Mouse (Mus musculus): ENCODE measurements around the gene Hoxb1. TPM values are rescaled to one million over a fixed set of nuclear protein-coding genes. Genes with fewer than 3 reads are reported as not detected.

Gene Hoxb1
- polyA plus RNA-seq, 2 experiments, result 0.11 TPM; not detected in 1

DNA sequence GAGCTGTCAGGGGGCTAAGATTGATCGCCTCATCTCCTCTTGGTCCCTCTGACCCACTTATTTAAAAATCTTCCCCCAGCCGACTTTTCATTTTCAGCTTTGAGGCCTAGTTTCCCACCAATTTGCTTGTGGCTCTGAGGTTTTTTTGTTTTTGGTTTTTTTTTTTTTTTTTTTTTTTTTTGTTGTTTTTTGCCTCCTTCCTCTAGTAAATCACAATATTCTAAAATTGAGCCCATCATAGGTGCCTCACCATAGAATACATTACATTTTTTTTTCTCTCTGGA, 15.3 kb upstream of the Hoxb1 start, which contains the start of gene Hoxb2:
Hoxb2 (plus strand) TSS at position 185 of the 284 bp plus-strand sequence.
- Histone ChIP-seq H3K27ac (replicated peaks; ENCODE audit: low read depth, low read length) (no peak within 1 kb of the TSS), H3K9ac (ENCODE audit: low read depth, low read length, severe bottlenecking) (no peak within 1 kb of the TSS), H3K36me3 (ENCODE audit: control insufficient read depth, insufficient read depth, low read length) (no peaks in the 10 kb centered on the region), H3K4me3 (replicated peaks; ENCODE audit: low read length) (no peak within 1 kb of the TSS), H3K4me1 (ENCODE audit: control insufficient read depth, insufficient read depth, low read length) (peaks cover 4% of the 10 kb centered on the region; the same call in 1 of the 2 replicates), H3K9me3 (ENCODE audit: control insufficient read depth, low read length) (no peaks in the 10 kb centered on the region), H3K27me3 (ENCODE audit: control insufficient read depth, insufficient read depth, low read length) (peaks cover 91% of the 10 kb centered on the region), H3K4me2 (replicated peaks; ENCODE audit: low read depth, low read length, severe bottlenecking) (no peak within 1 kb of the TSS; the same call in 1 of the 2 replicates)
- no peak for DNase-seq (ENCODE audit: low spot score)
- WGBS, result 12% methylated on average over 2 of the region's 2 CpGs
- TF ChIP-seq POLR2A (IDR thresholded peaks at IDR 0.05; ENCODE audit: borderline replicate concordance, extremely low read depth, insufficient read depth, insufficient read length), result no peak
- no peak for ATAC-seq (ENCODE audit: low FRiP score, low read depth)

DNA sequence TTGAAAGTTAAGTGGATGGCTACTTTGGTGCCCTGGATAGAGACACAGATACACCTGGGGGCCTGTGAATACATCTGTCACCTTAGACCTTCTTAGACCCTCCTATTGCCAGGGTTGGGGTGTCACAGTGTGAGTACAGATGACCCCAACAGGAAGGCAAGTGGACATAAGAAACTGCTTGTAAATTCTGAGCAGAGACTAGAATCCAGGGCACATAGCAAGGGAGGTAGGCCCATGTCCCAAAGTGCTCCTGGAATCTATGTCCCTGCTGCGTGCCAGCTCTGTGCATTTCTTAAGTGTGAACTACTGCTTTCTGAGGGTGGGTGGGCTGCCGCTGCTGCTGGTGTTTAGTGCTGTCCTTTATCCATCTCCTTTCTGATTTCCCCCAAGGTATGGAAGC, 14.8 kb upstream of the Hoxb1 start:
- DNase-seq (ENCODE audit: low spot score), result no peak

DNA sequence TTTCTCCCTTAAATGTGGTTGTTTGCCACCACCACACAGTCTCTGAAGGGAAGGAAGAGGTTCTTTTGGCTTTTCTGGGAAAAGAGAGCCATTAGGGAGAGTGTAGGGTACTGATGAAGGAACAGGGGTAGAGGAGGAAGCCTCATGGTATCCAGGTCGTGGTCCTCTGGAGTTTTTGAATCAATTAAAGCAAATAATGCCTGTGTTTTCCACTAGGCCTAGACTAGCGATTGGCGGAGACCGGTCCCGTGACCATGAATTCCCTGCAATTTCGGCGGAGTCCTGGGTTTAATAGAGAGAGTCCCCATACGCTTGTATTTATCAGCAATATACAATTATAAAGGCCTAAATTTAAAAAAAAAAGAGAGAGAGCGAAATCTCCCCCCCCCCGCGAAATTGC, 14.2 kb upstream of the Hoxb1 start:
- 5% methylated on average over 11 of the region's 11 CpGs for WGBS
- no peaks in the 10 kb centered on the region for H3K9me3 ChIP-seq (ENCODE audit: control insufficient read depth, low read length)
- no peak for ATAC-seq (ENCODE audit: low FRiP score, low read depth)
- H3K9ac ChIP-seq (ENCODE audit: low read depth, low read length, severe bottlenecking), result no peak overlapping the region
- no peak for TF ChIP-seq POLR2A (IDR thresholded peaks at IDR 0.05; ENCODE audit: borderline replicate concordance, extremely low read depth, insufficient read depth, insufficient read length)
- no peaks in the 10 kb centered on the region for H3K36me3 ChIP-seq (ENCODE audit: control insufficient read depth, insufficient read depth, low read length)
- peaks cover 89% of the 10 kb centered on the region for H3K27me3 ChIP-seq (ENCODE audit: control insufficient read depth, insufficient read depth, low read length)
- peak overlapping the region; percentile 36 for H3K4me3 ChIP-seq (replicated peaks; ENCODE audit: low read length)
- H3K4me1 ChIP-seq (ENCODE audit: control insufficient read depth, insufficient read depth, low read length), result peaks cover 4% of the 10 kb centered on the region; the same call in 1 of the 2 replicates
- peak overlapping the region; percentile 47; the same call in 1 of the 2 replicates for H3K4me2 ChIP-seq (replicated peaks; ENCODE audit: low read depth, low read length, severe bottlenecking)
- DNase-seq (ENCODE audit: low spot score), result peak; percentile 43
- no peak overlapping the region for H3K27ac ChIP-seq (replicated peaks; ENCODE audit: low read depth, low read length)

More for the DNA sequence above, 14.8 kb upstream of the Hoxb1 start:
- Histone ChIP-seq H3K27me3 (ENCODE audit: control insufficient read depth, insufficient read depth, low read length) (peaks cover 89% of the 10 kb centered on the region), H3K4me3 (replicated peaks; ENCODE audit: low read length) (no peak overlapping the region), H3K9ac (ENCODE audit: low read depth, low read length, severe bottlenecking) (no peak overlapping the region), H3K4me1 (ENCODE audit: control insufficient read depth, insufficient read depth, low read length) (peaks cover 4% of the 10 kb centered on the region; the same call in 1 of the 2 replicates), H3K36me3 (ENCODE audit: control insufficient read depth, insufficient read depth, low read length) (no peaks in the 10 kb centered on the region), H3K4me2 (replicated peaks; ENCODE audit: low read depth, low read length, severe bottlenecking) (no peak overlapping the region), H3K9me3 (ENCODE audit: control insufficient read depth, low read length) (no peaks in the 10 kb centered on the region), H3K27ac (replicated peaks; ENCODE audit: low read depth, low read length) (no peak overlapping the region)
- WGBS, result 37% methylated on average over 2 of the region's 2 CpGs
- no peak for TF ChIP-seq POLR2A (IDR thresholded peaks at IDR 0.05; ENCODE audit: borderline replicate concordance, extremely low read depth, insufficient read depth, insufficient read length)
- ATAC-seq (ENCODE audit: low FRiP score, low read depth), result no peak

DNA sequence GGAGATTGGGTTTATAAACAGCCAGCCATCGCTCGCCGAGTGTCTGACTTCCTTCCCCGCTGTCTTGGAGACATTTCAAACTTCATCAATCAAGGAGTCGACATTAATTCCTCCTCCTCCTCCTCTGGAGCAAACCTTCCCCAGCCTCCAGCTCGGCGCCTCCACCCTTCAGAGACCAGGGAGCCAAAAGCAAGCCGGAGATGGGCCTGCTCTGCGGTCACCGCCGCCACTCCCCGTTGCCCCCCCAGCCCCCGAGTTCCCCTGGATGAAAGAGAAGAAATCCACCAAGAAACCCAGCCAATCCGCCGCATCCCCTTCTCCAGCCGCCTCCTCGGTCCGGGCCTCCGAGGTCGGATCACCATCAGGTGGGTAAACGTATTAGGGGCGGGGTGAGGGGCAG, 13.7 kb upstream of the Hoxb1 start:
- H3K9me3 ChIP-seq (ENCODE audit: control insufficient read depth, low read length), result no peaks in the 10 kb centered on the region
- H3K4me1 ChIP-seq (ENCODE audit: control insufficient read depth, insufficient read depth, low read length), result peaks cover 4% of the 10 kb centered on the region; the same call in 1 of the 2 replicates
- DNase-seq (ENCODE audit: low spot score) (peak; percentile 47), ATAC-seq (ENCODE audit: low FRiP score, low read depth) (no peak)
- peak overlapping the region; percentile 28; the same call in 1 of the 2 replicates for H3K9ac ChIP-seq (ENCODE audit: low read depth, low read length, severe bottlenecking)
- H3K27me3 ChIP-seq (ENCODE audit: control insufficient read depth, insufficient read depth, low read length), result peaks cover 89% of the 10 kb centered on the region
- 0 out of 2 replicates have a peak overlapping the region, but pooled peaks have one; percentile 61 for H3K27ac ChIP-seq (replicated peaks; ENCODE audit: low read depth, low read length)
- no peaks in the 10 kb centered on the region for H3K36me3 ChIP-seq (ENCODE audit: control insufficient read depth, insufficient read depth, low read length)
- peak overlapping the region; percentile 36 for H3K4me3 ChIP-seq (replicated peaks; ENCODE audit: low read length)
- peak overlapping the region; percentile 47; the same call in 1 of the 2 replicates for H3K4me2 ChIP-seq (replicated peaks; ENCODE audit: low read depth, low read length, severe bottlenecking)
- no peak for TF ChIP-seq POLR2A (IDR thresholded peaks at IDR 0.05; ENCODE audit: borderline replicate concordance, extremely low read depth, insufficient read depth, insufficient read length)
- 3% methylated on average over 21 of the region's 22 CpGs for WGBS

DNA sequence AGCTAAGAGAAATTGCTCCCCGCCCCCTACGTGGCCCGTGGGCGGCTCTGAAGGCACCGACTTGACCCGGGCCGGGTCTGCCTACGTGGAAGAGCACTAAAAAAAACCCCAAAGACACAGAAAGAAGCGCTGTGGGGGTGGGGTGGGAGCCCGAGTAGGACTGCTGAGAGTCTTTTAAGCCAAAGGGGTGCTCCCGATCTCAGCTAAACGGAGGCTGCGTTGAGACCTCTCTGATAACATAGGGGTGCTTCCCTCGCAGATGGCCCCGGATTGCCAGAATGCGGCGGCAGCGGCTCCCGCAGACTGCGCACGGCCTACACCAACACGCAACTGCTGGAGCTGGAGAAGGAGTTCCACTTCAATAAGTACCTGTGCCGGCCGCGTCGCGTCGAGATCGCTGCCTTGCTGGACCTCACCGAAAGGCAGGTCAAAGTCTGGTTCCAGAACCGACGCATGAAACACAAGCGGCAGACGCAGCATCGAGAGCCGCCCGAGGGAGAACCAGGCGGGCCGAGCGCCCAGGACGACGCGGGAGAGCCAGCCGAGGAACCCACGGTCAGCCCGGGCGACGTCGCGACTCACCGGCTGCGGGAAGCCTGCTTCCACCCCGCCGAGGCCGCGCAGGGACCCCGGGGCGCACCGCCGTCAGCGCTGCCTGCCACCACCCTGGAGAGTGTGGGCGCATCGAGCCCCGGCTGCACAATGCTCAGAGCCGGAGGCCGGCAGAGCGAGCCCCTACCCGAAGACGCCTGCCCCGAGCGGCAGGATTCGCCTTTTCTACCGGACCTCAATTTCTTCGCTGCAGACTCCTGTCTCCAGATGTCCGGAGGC, 12.6 kb upstream of the Hoxb1 start:
- ATAC-seq (ENCODE audit: low FRiP score, low read depth) (0 out of 2 replicates have a peak, but pooled peaks have one; percentile 28), DNase-seq (ENCODE audit: low spot score) (peak; percentile 37)
- peak overlapping the region; percentile 53 for H3K9ac ChIP-seq (ENCODE audit: low read depth, low read length, severe bottlenecking)
- H3K4me3 ChIP-seq (replicated peaks; ENCODE audit: low read length), result peak overlapping the region; percentile 36
- no peak for TF ChIP-seq POLR2A (IDR thresholded peaks at IDR 0.05; ENCODE audit: borderline replicate concordance, extremely low read depth, insufficient read depth, insufficient read length)
- H3K36me3 ChIP-seq (ENCODE audit: control insufficient read depth, insufficient read depth, low read length), result no peaks in the 10 kb centered on the region
- H3K27me3 ChIP-seq (ENCODE audit: control insufficient read depth, insufficient read depth, low read length), result peaks cover 91% of the 10 kb centered on the region
- peaks cover 4% of the 10 kb centered on the region; the same call in 1 of the 2 replicates for H3K4me1 ChIP-seq (ENCODE audit: control insufficient read depth, insufficient read depth, low read length)
- peak overlapping the region; percentile 61 for H3K27ac ChIP-seq (replicated peaks; ENCODE audit: low read depth, low read length)
- H3K4me2 ChIP-seq (replicated peaks; ENCODE audit: low read depth, low read length, severe bottlenecking), result peak overlapping the region; percentile 47
- H3K9me3 ChIP-seq (ENCODE audit: control insufficient read depth, low read length), result no peaks in the 10 kb centered on the region
- 2% methylated on average over 63 of the region's 75 CpGs for WGBS

All from limb, embryonic 14.5 days (tissue).